10 mouse cellular contexts compared by ENCODE assay signal in the genomic region with DNA sequence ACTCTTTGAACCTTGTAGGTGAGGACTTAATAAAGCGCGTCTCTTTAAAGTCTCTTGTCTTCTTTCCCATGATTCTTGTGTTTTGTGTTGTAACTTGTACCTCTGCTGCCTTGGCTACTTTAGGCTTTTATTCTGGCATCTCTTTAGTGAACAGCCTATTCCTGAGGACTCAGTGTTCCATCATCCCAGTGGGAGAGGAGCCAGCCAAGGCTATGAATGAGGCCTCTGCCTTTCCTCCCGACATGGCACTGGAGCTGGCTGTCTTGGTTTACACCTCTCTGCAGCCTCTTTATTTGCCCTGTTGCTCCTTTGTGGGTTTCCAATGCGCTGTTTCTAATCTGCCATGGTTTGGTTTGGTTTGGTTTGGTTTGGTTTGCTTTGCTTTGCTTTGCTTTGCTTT.
"Had no signal": no experiment of that assay in that cellular context is flagged by ENCODE, and none has a peak within 500 bp of the region (broad histone marks: within the 10 kb centered on the region; RNA-seq: fewer than 3 reads in every experiment).

No protein-coding gene starts in this region.

- DNase-seq: liver, postnatal 0 days; lung, adult 2 months; lung, postnatal 14 days; lung, postnatal 36 days; midbrain, embryonic 14.5 days; right cerebral cortex, postnatal 14 days; spleen, adult 18-20 months; thymus, adult 18-20 months; thymus, postnatal 14 days; thymus, postnatal 36 days had no signal
